Mouse (Mus musculus): ENCODE results near the gene Nsdhl. TPM values are rescaled to one million over a fixed set of nuclear protein-coding genes. Genes with fewer than 3 reads are reported as not detected.

Nsdhl gene
- polyA plus RNA-seq, 1 experiment = 16.9 TPM

DNA sequence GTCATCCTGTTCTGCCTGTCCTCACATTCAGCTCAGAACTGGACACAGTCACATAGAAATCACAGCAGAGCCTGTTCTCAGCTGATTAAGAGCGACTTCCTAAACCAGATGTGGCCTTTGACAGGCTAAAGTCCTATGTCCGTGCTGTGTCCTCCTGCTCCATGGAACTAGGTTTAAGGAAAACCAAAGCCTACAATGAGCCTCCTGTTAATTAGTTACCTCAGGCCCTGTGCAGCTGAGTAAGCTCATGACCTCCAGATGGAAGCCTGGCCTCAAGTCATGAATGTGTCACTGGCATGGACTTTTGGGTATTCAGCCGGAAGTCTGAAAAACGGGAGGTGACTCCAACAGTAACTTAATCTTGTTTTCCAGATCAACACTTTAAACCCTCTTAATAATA, 35.1 kb downstream of the Nsdhl start:
- Histone ChIP-seq H3K27ac (ENCODE audit: insufficient read depth, low read depth, low read length) (no peak overlapping the region), H3K4me1 (ENCODE audit: control insufficient read depth, insufficient read depth, low read length) (no peaks in the 10 kb centered on the region), H3K4me3 (ENCODE audit: insufficient read depth, low read length) (no peak overlapping the region)
- no peak for TF ChIP-seq CTCF (IDR thresholded peaks at IDR 0.05; ENCODE audit: low read depth, low read length)
- no peak for TF ChIP-seq POLR2A (IDR thresholded peaks at IDR 0.05; ENCODE audit: borderline replicate concordance, low read depth, low read length)

DNA sequence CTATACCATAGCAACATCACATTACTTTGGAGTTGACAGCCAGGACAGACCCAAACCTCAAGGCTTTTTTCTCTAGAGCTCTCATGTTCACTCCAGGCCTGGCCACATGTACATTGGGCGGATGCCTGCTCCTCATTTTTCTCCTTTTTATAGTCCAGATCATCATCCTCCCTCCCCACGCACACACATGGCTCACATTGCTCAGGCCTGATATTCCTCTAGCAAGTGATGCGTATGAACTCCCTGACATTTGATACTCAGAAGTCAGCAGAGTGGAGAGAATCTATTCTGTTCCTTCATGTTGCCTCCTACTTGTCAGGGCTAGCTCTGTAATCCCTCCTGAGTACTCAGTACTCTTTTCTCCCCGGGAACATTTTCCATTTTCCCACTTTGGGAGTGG, 38.1 kb downstream of the Nsdhl start:
- no peaks in the 10 kb centered on the region for H3K4me1 ChIP-seq (ENCODE audit: control insufficient read depth, insufficient read depth, low read length)
- no peak overlapping the region for H3K27ac ChIP-seq (ENCODE audit: insufficient read depth, low read depth, low read length)
- TF ChIP-seq CTCF (IDR thresholded peaks at IDR 0.05; ENCODE audit: low read depth, low read length) (no peak), POLR2A (IDR thresholded peaks at IDR 0.05; ENCODE audit: borderline replicate concordance, low read depth, low read length) (no peak)
- H3K4me3 ChIP-seq (ENCODE audit: insufficient read depth, low read length) = no peak overlapping the region

GRCm38 (mm10) chrX:72960431-72960830, 42.1 kb downstream of the Nsdhl start:
- Histone ChIP-seq H3K4me1 (ENCODE audit: control insufficient read depth, insufficient read depth, low read length) (no peaks in the 10 kb centered on the region), H3K4me3 (ENCODE audit: insufficient read depth, low read length) (no peak overlapping the region), H3K27ac (ENCODE audit: insufficient read depth, low read depth, low read length) (no peak overlapping the region)
- TF ChIP-seq CTCF (IDR thresholded peaks at IDR 0.05; ENCODE audit: low read depth, low read length) (no peak), POLR2A (IDR thresholded peaks at IDR 0.05; ENCODE audit: borderline replicate concordance, low read depth, low read length) (no peak)

- TF ChIP-seq POLR2A (IDR thresholded peaks at IDR 0.05; ENCODE audit: borderline replicate concordance, low read depth, low read length) = no peak
- TF ChIP-seq CTCF (IDR thresholded peaks at IDR 0.05; ENCODE audit: low read depth, low read length) = no peak
- no peaks in the 10 kb centered on the region for H3K4me1 ChIP-seq (ENCODE audit: control insufficient read depth, insufficient read depth, low read length)
- no peak overlapping the region for H3K27ac ChIP-seq (ENCODE audit: insufficient read depth, low read depth, low read length)
- H3K4me3 ChIP-seq (ENCODE audit: insufficient read depth, low read length) = no peak overlapping the region
These were observed 43.2 kb downstream of the Nsdhl start for GRCm38 (mm10) chrX:72961511-72961910.

GRCm38 (mm10) chrX:72962743-72963142, 44.4 kb downstream of the Nsdhl start:
- H3K4me1 ChIP-seq (ENCODE audit: control insufficient read depth, insufficient read depth, low read length) = no peaks in the 10 kb centered on the region
- no peak overlapping the region for H3K4me3 ChIP-seq (ENCODE audit: insufficient read depth, low read length)
- no peak for TF ChIP-seq CTCF (IDR thresholded peaks at IDR 0.05; ENCODE audit: low read depth, low read length)
- no peak for TF ChIP-seq POLR2A (IDR thresholded peaks at IDR 0.05; ENCODE audit: borderline replicate concordance, low read depth, low read length)
- H3K27ac ChIP-seq (ENCODE audit: insufficient read depth, low read depth, low read length) = no peak overlapping the region

DNA sequence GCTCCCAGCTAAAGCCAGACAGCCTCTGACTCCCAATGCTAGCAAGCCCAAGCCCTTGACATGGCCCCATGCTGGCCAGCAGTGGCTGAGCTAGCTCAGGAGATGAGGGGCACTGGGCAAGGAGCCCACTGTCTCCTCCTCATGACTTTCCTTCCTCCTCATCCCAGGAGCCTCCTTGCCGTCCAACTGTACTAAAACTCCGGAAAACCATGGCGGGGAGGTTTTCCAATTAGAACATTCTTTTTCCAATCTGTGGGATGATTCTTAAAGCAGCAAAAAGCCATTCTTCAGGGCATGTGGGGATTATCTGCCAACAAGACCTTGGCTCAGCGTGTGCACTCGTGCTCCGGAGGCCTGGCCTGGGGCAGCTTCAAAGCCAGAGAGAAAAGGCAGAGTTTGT, 64.5 kb downstream of the Nsdhl start:
- no peak overlapping the region for H3K27ac ChIP-seq (ENCODE audit: insufficient read depth, low read depth, low read length)
- TF ChIP-seq POLR2A (IDR thresholded peaks at IDR 0.05; ENCODE audit: borderline replicate concordance, low read depth, low read length) = no peak

DNA sequence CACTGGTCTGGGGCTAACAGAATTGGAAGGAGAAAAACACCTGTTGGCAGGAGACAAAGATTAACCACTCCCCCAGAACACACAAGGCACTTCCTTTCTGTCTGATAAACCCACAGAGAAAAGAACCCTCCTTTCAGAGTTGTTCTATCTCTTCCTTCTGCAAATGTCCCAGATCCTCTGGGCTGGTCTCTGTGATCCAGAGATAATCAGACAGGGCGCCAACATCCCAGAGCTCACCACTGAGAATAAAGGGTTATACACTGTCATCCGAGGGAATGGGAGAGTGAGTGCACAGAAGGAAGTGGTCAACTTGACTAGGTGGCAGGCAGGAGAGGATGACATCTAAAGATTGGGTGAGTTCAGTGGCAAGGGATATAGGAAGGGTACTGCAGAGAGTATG, 67.2 kb downstream of the Nsdhl start:
- Histone ChIP-seq H3K27ac (ENCODE audit: insufficient read depth, low read depth, low read length) (no peak overlapping the region), H3K4me3 (ENCODE audit: insufficient read depth, low read length) (no peak overlapping the region), H3K4me1 (ENCODE audit: control insufficient read depth, insufficient read depth, low read length) (no peaks in the 10 kb centered on the region)
- no peak for TF ChIP-seq CTCF (IDR thresholded peaks at IDR 0.05; ENCODE audit: low read depth, low read length)
- TF ChIP-seq POLR2A (IDR thresholded peaks at IDR 0.05; ENCODE audit: borderline replicate concordance, low read depth, low read length) = no peak

More for the DNA sequence above, 64.5 kb downstream of the Nsdhl start:
- H3K4me3 ChIP-seq (ENCODE audit: insufficient read depth, low read length) = no peak overlapping the region
- H3K4me1 ChIP-seq (ENCODE audit: control insufficient read depth, insufficient read depth, low read length) = no peaks in the 10 kb centered on the region

- Histone ChIP-seq H3K27ac (ENCODE audit: insufficient read depth, low read depth, low read length) (no peak within 1 kb of the TSS), H3K4me1 (ENCODE audit: control insufficient read depth, insufficient read depth, low read length) (no peaks in the 10 kb centered on the region), H3K4me3 (ENCODE audit: insufficient read depth, low read length) (peak within 1 kb of the TSS; percentile 43)
- TF ChIP-seq CTCF (IDR thresholded peaks at IDR 0.05; ENCODE audit: low read depth, low read length) (no peak), POLR2A (IDR thresholded peaks at IDR 0.05; ENCODE audit: borderline replicate concordance, low read depth, low read length) (no peak)
These were observed 68.6 kb downstream of the Nsdhl start, which contains the start of gene Zfp185 for GRCm38 (mm10) chrX:72986841-72987519. Gene Zfp185 (plus strand): TSS chrX:72987339.

GRCm38 (mm10) chrX:72987520-72987905, 69.2 kb downstream of the Nsdhl start:
- Histone ChIP-seq H3K27ac (ENCODE audit: insufficient read depth, low read depth, low read length) (no peak overlapping the region), H3K4me3 (ENCODE audit: insufficient read depth, low read length) (peak overlapping the region; percentile 43), H3K4me1 (ENCODE audit: control insufficient read depth, insufficient read depth, low read length) (no peaks in the 10 kb centered on the region)
- TF ChIP-seq CTCF (IDR thresholded peaks at IDR 0.05; ENCODE audit: low read depth, low read length) (no peak), POLR2A (IDR thresholded peaks at IDR 0.05; ENCODE audit: borderline replicate concordance, low read depth, low read length) (no peak)

DNA sequence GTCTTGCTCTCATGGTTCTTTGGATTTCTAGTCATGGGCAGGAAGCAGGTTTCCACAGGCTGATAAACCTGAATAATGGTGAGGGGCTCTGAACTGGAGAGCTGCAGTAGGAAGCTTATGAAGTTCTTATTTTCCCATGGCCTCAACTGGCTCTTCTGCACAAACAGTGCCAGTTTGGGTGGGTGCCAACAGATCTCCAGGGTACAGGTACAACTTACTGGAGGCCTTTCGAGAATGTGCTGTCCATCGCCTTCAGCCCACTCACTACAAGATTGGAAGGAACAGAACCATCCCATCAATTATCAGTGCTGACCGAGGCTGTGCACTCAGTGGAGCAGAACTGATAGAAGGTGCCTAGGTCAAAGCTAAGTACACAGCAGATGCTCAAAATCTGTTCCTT, 70.1 kb downstream of the Nsdhl start:
- no peak overlapping the region for H3K4me3 ChIP-seq (ENCODE audit: insufficient read depth, low read length)
- TF ChIP-seq POLR2A (IDR thresholded peaks at IDR 0.05; ENCODE audit: borderline replicate concordance, low read depth, low read length) (no peak), CTCF (IDR thresholded peaks at IDR 0.05; ENCODE audit: low read depth, low read length) (no peak)
- no peaks in the 10 kb centered on the region for H3K4me1 ChIP-seq (ENCODE audit: control insufficient read depth, insufficient read depth, low read length)
- H3K27ac ChIP-seq (ENCODE audit: insufficient read depth, low read depth, low read length) = no peak overlapping the region
